Mouse (Mus musculus): ENCODE measurements around the gene Sphk2.

DNA sequence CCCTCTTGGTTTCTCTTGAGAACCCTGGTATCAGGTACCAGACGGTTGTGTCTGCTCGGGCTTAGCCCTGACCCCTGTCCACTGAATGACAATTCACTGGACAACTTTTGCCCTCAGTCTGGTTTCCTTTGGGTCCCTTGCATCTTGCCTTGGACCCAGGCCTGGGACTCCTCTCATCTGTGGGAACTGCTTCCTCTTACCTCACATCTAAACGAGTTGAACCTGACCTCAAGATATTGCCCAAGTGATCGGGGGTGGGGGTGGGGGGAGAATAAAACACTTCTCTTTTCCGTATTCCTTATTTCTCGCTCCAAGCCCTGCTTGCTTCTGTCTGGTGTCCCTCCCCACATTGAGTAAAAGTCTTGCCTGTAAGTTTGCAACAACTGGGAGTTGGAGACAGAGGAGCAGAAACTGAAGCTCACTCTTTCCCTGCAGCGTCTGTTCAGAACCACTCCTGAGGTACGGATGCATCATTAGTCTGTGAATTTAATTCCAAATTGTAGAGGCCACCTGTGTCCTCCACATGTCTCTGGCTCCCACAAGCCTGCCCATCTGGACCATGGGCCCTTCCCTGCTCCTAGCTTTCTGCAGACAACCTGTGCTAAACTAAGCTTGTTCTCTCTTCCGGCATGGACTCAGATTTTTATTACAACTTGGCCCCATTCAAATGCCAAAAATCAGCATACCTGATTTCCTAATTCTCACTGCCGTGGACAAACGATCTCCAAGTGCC lies 56.9 kb downstream of the Sphk2 start:
- TF ChIP-seq POLR2A (IDR thresholded peaks at IDR 0.05; ENCODE audit: borderline replicate concordance, extremely low read depth, insufficient read depth, insufficient read length, poor library complexity, severe bottlenecking) (no peak), CTCF (IDR thresholded peaks at IDR 0.05; ENCODE audit: borderline replicate concordance, extremely low read depth, insufficient read depth, insufficient read length) (no peak)
